In genomic region chr6:125319919-125320296, GRCm38 (mm10) we compare ENCODE assay signal across 30 mouse cellular contexts. TPM values are rescaled to one million over a fixed set of nuclear protein-coding genes. Genes with fewer than 3 reads are reported as not detected.
A peak's percentile ranks its signal among the peaks of the same experiment; 100 is the strongest.
DNase-seq lines count a peak whose midpoint lies in the region; ATAC-seq and TF ChIP-seq lines count a peak whose summit lies in the region.
"Had no signal": no experiment of that assay in that cellular context is flagged by ENCODE, and none has a peak within 500 bp of the region (broad histone marks: within the 10 kb centered on the region; RNA-seq: fewer than 3 reads in every experiment).

No protein-coding gene starts in this region.

- no peaks in the 10 kb centered on the region for H3K27me3 ChIP-seq in kidney, adult 2 months (replicated peaks; ENCODE audit: control insufficient read depth, insufficient read depth, low read length)
- peaks cover 28% of the 10 kb centered on the region for H3K27me3 ChIP-seq in kidney, embryonic 16.5 days (ENCODE audit: insufficient read depth, low read length)
- peaks cover 14% of the 10 kb centered on the region for H3K27me3 ChIP-seq in lung, embryonic 16.5 days (ENCODE audit: control insufficient read depth, insufficient read depth, low read depth, low read length)
- peaks cover 18% of the 10 kb centered on the region; the same call in 1 of the 2 replicates for H3K27me3 ChIP-seq in stomach, embryonic 15.5 days (replicated peaks)
- peaks cover 56% of the 10 kb centered on the region for H3K27me3 ChIP-seq in liver, embryonic 12.5 days (replicated peaks)

- peak overlapping the region; percentile 85 for H3K27ac ChIP-seq in kidney, adult 2 months (ENCODE audit: insufficient read depth, low read depth, low read length)
- H3K27ac ChIP-seq in kidney, embryonic 16.5 days (ENCODE audit: low read length) = no peak overlapping the region
- peak overlapping the region; percentile 18 for H3K27ac ChIP-seq in lung, embryonic 16.5 days (ENCODE audit: low read length)
- 0 out of 2 replicates have a peak overlapping the region, but pooled peaks have one; percentile 16 for H3K27ac ChIP-seq in stomach, embryonic 15.5 days
- H3K27ac ChIP-seq in liver, embryonic 12.5 days = no peak overlapping the region
- H3K27ac ChIP-seq: embryonic facial prominence, embryonic 15.5 days; forebrain, embryonic 10.5 days; forebrain, embryonic 15.5 days; heart, embryonic 13.5 days; hindbrain, embryonic 13.5 days had no signal

- no peak overlapping the region for H3K4me2 ChIP-seq in kidney, embryonic 16.5 days (replicated peaks; ENCODE audit: low read depth, low read length)
- no peak overlapping the region for H3K4me2 ChIP-seq in lung, embryonic 16.5 days (ENCODE audit: low read depth, low read length)
- H3K4me2 ChIP-seq in stomach, embryonic 15.5 days = no peak overlapping the region
- H3K4me2 ChIP-seq in liver, embryonic 12.5 days = no peak overlapping the region
- H3K4me2 ChIP-seq: embryonic facial prominence, embryonic 15.5 days; forebrain, embryonic 15.5 days; heart, embryonic 13.5 days; hindbrain, embryonic 13.5 days had no signal

- no peak for TF ChIP-seq POLR2A in kidney, adult 2 months (IDR thresholded peaks at IDR 0.05; ENCODE audit: low read depth, low read length)

- TF ChIP-seq CTCF in kidney, adult 2 months (conservative IDR thresholded peaks at IDR 0.05; ENCODE audit: insufficient read depth, insufficient read length, low read depth, low read length) = no peak

- DNase-seq in heart, adult 11 months = peak; percentile 71
- no peak for DNase-seq in heart, postnatal 4 days
- DNase-seq in kidney, adult 2 months = no peak
- no peak for DNase-seq in lung, postnatal 25 days (ENCODE audit: low spot score)
- DNase-seq: adrenal gland, adult 8-10 months; adrenal gland, postnatal 36 days; B cell, adult 2 months; cerebellum, adult 11 months; cerebellum, adult 8-10 months; cerebellum, postnatal 14 days; embryo, embryonic 11 days; gastrocnemius, postnatal 36 days; heart, adult 18-20 months; heart, postnatal 10 days had no signal

- no peak overlapping the region for H3K4me3 ChIP-seq in kidney, adult 2 months (ENCODE audit: insufficient read depth, low read depth, low read length)
- no peak overlapping the region for H3K4me3 ChIP-seq in kidney, embryonic 16.5 days (ENCODE audit: low read length)
- no peak overlapping the region for H3K4me3 ChIP-seq in lung, embryonic 16.5 days (ENCODE audit: low read length)
- H3K4me3 ChIP-seq in stomach, embryonic 15.5 days (replicated peaks) = no peak overlapping the region
- H3K4me3 ChIP-seq in liver, embryonic 12.5 days = no peak overlapping the region
- H3K4me3 ChIP-seq: erythroblast, embryonic 14.5 days; forebrain, embryonic 10.5 days; forebrain, embryonic 15.5 days; heart, embryonic 13.5 days; hindbrain, embryonic 13.5 days had no signal

- H3K9me3 ChIP-seq in kidney, embryonic 16.5 days (ENCODE audit: low read length) = no peaks in the 10 kb centered on the region
- no peaks in the 10 kb centered on the region for H3K9me3 ChIP-seq in lung, embryonic 16.5 days (ENCODE audit: control insufficient read depth, low read length)
- H3K9me3 ChIP-seq in stomach, embryonic 15.5 days = no peaks in the 10 kb centered on the region
- no peaks in the 10 kb centered on the region for H3K9me3 ChIP-seq in liver, embryonic 12.5 days (replicated peaks)
- H3K9me3 ChIP-seq: embryonic facial prominence, embryonic 15.5 days; forebrain, embryonic 10.5 days; forebrain, embryonic 15.5 days; heart, embryonic 13.5 days; hindbrain, embryonic 13.5 days had no signal

- no peak for ATAC-seq in kidney, embryonic 16.5 days (ENCODE audit: low FRiP score, low TSS enrichment)
- ATAC-seq in lung, embryonic 16.5 days (ENCODE audit: low read depth) = no peak
- no peak for ATAC-seq in stomach, embryonic 15.5 days (ENCODE audit: insufficient read depth, low FRiP score, low read depth)
- no peak for ATAC-seq in liver, embryonic 12.5 days
- ATAC-seq: CD4-positive, CD25-positive, alpha-beta regulatory T cell, adult 4 months; forebrain, embryonic 15.5 days had no signal

- no peak overlapping the region for H3K9ac ChIP-seq in kidney, embryonic 16.5 days (replicated peaks; ENCODE audit: low read length)
- H3K9ac ChIP-seq in lung, embryonic 16.5 days (ENCODE audit: low read length) = no peak overlapping the region; the same call in none of the 2 replicates
- H3K9ac ChIP-seq in stomach, embryonic 15.5 days = no peak overlapping the region
- no peak overlapping the region for H3K9ac ChIP-seq in liver, embryonic 12.5 days
- H3K9ac ChIP-seq: embryonic facial prominence, embryonic 15.5 days; forebrain, embryonic 15.5 days; heart, embryonic 13.5 days; hindbrain, embryonic 13.5 days had no signal

- H3K36me3 ChIP-seq in kidney, adult 2 months (ENCODE audit: control insufficient read depth, insufficient read depth, low read length) = no peaks in the 10 kb centered on the region
- H3K36me3 ChIP-seq in kidney, embryonic 16.5 days (ENCODE audit: insufficient read depth, low read length) = no peaks in the 10 kb centered on the region
- H3K36me3 ChIP-seq in lung, embryonic 16.5 days (ENCODE audit: control insufficient read depth, insufficient read depth, low read length) = no peaks in the 10 kb centered on the region
- no peaks in the 10 kb centered on the region for H3K36me3 ChIP-seq in stomach, embryonic 15.5 days
- no peaks in the 10 kb centered on the region for H3K36me3 ChIP-seq in liver, embryonic 12.5 days
- H3K36me3 ChIP-seq: embryonic facial prominence, embryonic 15.5 days; forebrain, embryonic 10.5 days; forebrain, embryonic 15.5 days; G1E; heart, embryonic 13.5 days; hindbrain, embryonic 13.5 days had no signal

- 0 out of 2 replicates have a peak, but pooled peaks cover 5% of the 10 kb centered on the region for H3K4me1 ChIP-seq in kidney, adult 2 months (ENCODE audit: control insufficient read depth, insufficient read depth, low read length)
- 0 out of 2 replicates have a peak, but pooled peaks cover 4% of the 10 kb centered on the region for H3K4me1 ChIP-seq in kidney, embryonic 16.5 days (ENCODE audit: insufficient read depth, low read length)
- H3K4me1 ChIP-seq in lung, embryonic 16.5 days (replicated peaks; ENCODE audit: control insufficient read depth, insufficient read depth, low read length) = peaks cover 26% of the 10 kb centered on the region
- H3K4me1 ChIP-seq in stomach, embryonic 15.5 days = peaks cover 10% of the 10 kb centered on the region; the same call in 1 of the 2 replicates
- H3K4me1 ChIP-seq in liver, embryonic 12.5 days = peaks cover 5% of the 10 kb centered on the region; the same call in 1 of the 2 replicates
- H3K4me1 ChIP-seq: forebrain, embryonic 15.5 days had no signal

RNA-seq across cellular contexts. Expression of gene Scnn1a, which starts 0.6 kb away (rescaled TPM):
- total RNA-seq in heart, postnatal 4 days (2021) = 1 to 10 TPM in 1 of 2 experiments, under 1 TPM in 1; 0.83 to 1.1 TPM
- polyA plus RNA-seq in kidney, adult 2 months (2012; rRNA removed) = 83.5 and 89.5 TPM in 2 replicates
- 7.5 and 7.7 TPM in 2 replicates for polyA plus RNA-seq in kidney, embryonic 16.5 days (2015; fragmentation: Nextera tagmentation; extraction: Ambion mirVana)
- 9.1 and 13.4 TPM in 2 replicates for polyA plus RNA-seq in lung, embryonic 16.5 days (2015; fragmentation: Nextera tagmentation; extraction: Ambion mirVana)
- 3.1 and 3.8 TPM in 2 replicates for polyA plus RNA-seq in stomach, embryonic 15.5 days (2015; fragmentation: Nextera tagmentation; extraction: Ambion mirVana)
- 0.23 and 0.50 TPM in 2 replicates for polyA plus RNA-seq in liver, embryonic 12.5 days (2016; fragmentation: Nextera tagmentation; extraction: Ambion mirVana)
- polyA plus RNA-seq: CD4-positive, CD25-positive, alpha-beta regulatory T cell, adult 4 months; G1E had no signal

RNA-seq across cellular contexts. Expression of gene Ltbr, which starts 6.2 kb away (rescaled TPM):
- total RNA-seq in heart, postnatal 4 days (2021) = 10 to 100 TPM; 49.2 to 53.7 TPM
- polyA plus RNA-seq in kidney, adult 2 months (2012; rRNA removed) = 97.1 and 116 TPM in 2 replicates
- 71.6 and 73.7 TPM in 2 replicates for polyA plus RNA-seq in kidney, embryonic 16.5 days (2015; fragmentation: Nextera tagmentation; extraction: Ambion mirVana)
- 91.1 and 96.4 TPM in 2 replicates for polyA plus RNA-seq in lung, embryonic 16.5 days (2015; fragmentation: Nextera tagmentation; extraction: Ambion mirVana)
- 62.7 and 64.5 TPM in 2 replicates for polyA plus RNA-seq in stomach, embryonic 15.5 days (2015; fragmentation: Nextera tagmentation; extraction: Ambion mirVana)
- 19.2 and 22.9 TPM in 2 replicates for polyA plus RNA-seq in liver, embryonic 12.5 days (2016; fragmentation: Nextera tagmentation; extraction: Ambion mirVana)
- total RNA-seq: G1E had no signal
- polyA plus RNA-seq: G1E had no signal

RNA-seq across cellular contexts. Expression of gene Tnfrsf1a, which starts 29.3 kb away (rescaled TPM):
- total RNA-seq in heart, postnatal 4 days (2021) = 10 to 100 TPM; 63.3 to 65.2 TPM
- 98.6 and 109 TPM in 2 replicates for polyA plus RNA-seq in kidney, adult 2 months (2012; rRNA removed)
- 91.0 and 93.2 TPM in 2 replicates for polyA plus RNA-seq in kidney, embryonic 16.5 days (2015; fragmentation: Nextera tagmentation; extraction: Ambion mirVana)
- polyA plus RNA-seq in lung, embryonic 16.5 days (2015; fragmentation: Nextera tagmentation; extraction: Ambion mirVana) = 115 and 117 TPM in 2 replicates
- 67.6 and 69.5 TPM in 2 replicates for polyA plus RNA-seq in stomach, embryonic 15.5 days (2015; fragmentation: Nextera tagmentation; extraction: Ambion mirVana)
- polyA plus RNA-seq in liver, embryonic 12.5 days (2016; fragmentation: Nextera tagmentation; extraction: Ambion mirVana) = 23.0 and 23.4 TPM in 2 replicates
- total RNA-seq: G1E had no signal

RNA-seq across cellular contexts. Expression of gene Tuba3a, which starts 34.1 kb away (rescaled TPM):
- total RNA-seq in heart, postnatal 4 days (2021) = not detected
- 0.39 and 0.86 TPM in 2 replicates for polyA plus RNA-seq in kidney, adult 2 months (2012; rRNA removed)
- polyA plus RNA-seq in kidney, embryonic 16.5 days (2015; fragmentation: Nextera tagmentation; extraction: Ambion mirVana) = 0.19 and 0.65 TPM in 2 replicates
- polyA plus RNA-seq in lung, embryonic 16.5 days (2015; fragmentation: Nextera tagmentation; extraction: Ambion mirVana) = 0.16 TPM in 1 of 2 replicates, not detected in the other
- polyA plus RNA-seq in stomach, embryonic 15.5 days (2015; fragmentation: Nextera tagmentation; extraction: Ambion mirVana) = 0.12 TPM in 2 replicates
- polyA plus RNA-seq in liver, embryonic 12.5 days (2016; fragmentation: Nextera tagmentation; extraction: Ambion mirVana) = not detected in 2 replicates
- total RNA-seq: adrenal gland, adult 8-10 months; adrenal gland, postnatal 36 days; common myeloid progenitor, adult 5-6 weeks; G1E; gastrocnemius, adult 8-10 months; gastrocnemius, postnatal 36 days; heart, adult 18-20 months; heart, postnatal 10 days; hematopoietic stem cell, adult 5-6 weeks had no signal
- polyA plus RNA-seq: embryonic facial prominence, embryonic 11.5 days; erythroblast, embryonic 14.5 days; forebrain, embryonic 15.5 days; G1E; hindbrain, embryonic 13.5 days had no signal

Comparison
In these comparisons a context has a peak if more than half of its experiments do, and no peak if none do; other contexts are left out.
1. H3K27ac ChIP-seq: peak in kidney, adult 2 months (single experiment), lung, embryonic 16.5 days (single experiment) and stomach, embryonic 15.5 days (single experiment); none in kidney, embryonic 16.5 days (single experiment) and liver, embryonic 12.5 days (single experiment).